Mouse (Mus musculus): ENCODE data around the gene Map7d1. TPM values are rescaled to one million over a fixed set of nuclear protein-coding genes. Genes with fewer than 3 reads are reported as not detected.
A peak's percentile ranks its signal among the peaks of the same experiment; 100 is the strongest.

Map7d1 gene
- total RNA-seq (2015) (18.8 and 21.1 TPM in 2 replicates), total RNA-seq (2017) (35.8 and 39.6 TPM in 2 replicates)

GRCm38 (mm10) chr4:126256131-126256791, at the start of gene Map7d1:
TSS of gene Map7d1 (minus strand) at chr4:126256343.
- peak; percentile 51 for ATAC-seq (replicated peaks; ENCODE audit: poor library complexity)

GRCm38 (mm10) chr4:126305428-126305827, 49.3 kb upstream of the Map7d1 start:
- ATAC-seq (replicated peaks; ENCODE audit: poor library complexity): no peak

GRCm38 (mm10) chr4:126303877-126304276, 47.7 kb upstream of the Map7d1 start:
- ATAC-seq (replicated peaks; ENCODE audit: poor library complexity): 0 out of 2 replicates have a peak, but pooled peaks have one; percentile 42

- no peak for ATAC-seq (replicated peaks; ENCODE audit: poor library complexity)
Measured at GRCm38 (mm10) chr4:126301584-126302309, 45.6 kb upstream of the Map7d1 start.

GRCm38 (mm10) chr4:126300916-126301583, 44.9 kb upstream of the Map7d1 start:
- ATAC-seq (replicated peaks; ENCODE audit: poor library complexity): 0 out of 2 replicates have a peak, but pooled peaks have one; percentile 10

GRCm38 (mm10) chr4:126296617-126297101, 40.5 kb upstream of the Map7d1 start:
- ATAC-seq (replicated peaks; ENCODE audit: poor library complexity): peak; percentile 45

- no peak for ATAC-seq (replicated peaks; ENCODE audit: poor library complexity)
Measured at GRCm38 (mm10) chr4:126295937-126296336, 39.8 kb upstream of the Map7d1 start.

- ATAC-seq (replicated peaks; ENCODE audit: poor library complexity): no peak
Measured at GRCm38 (mm10) chr4:126295152-126295551, 39.0 kb upstream of the Map7d1 start.

- no peak for ATAC-seq (replicated peaks; ENCODE audit: poor library complexity)
Measured at GRCm38 (mm10) chr4:126291196-126291595, 35.1 kb upstream of the Map7d1 start.

GRCm38 (mm10) chr4:126290314-126290713, 34.2 kb upstream of the Map7d1 start:
- no peak for ATAC-seq (replicated peaks; ENCODE audit: poor library complexity)

GRCm38 (mm10) chr4:126288085-126288666, 32.0 kb upstream of the Map7d1 start:
- ATAC-seq (replicated peaks; ENCODE audit: poor library complexity): peak; percentile 24; the same call in 1 of the 2 replicates

- ATAC-seq (replicated peaks; ENCODE audit: poor library complexity): no peak
Measured at GRCm38 (mm10) chr4:126287302-126287995, 31.3 kb upstream of the Map7d1 start.

GRCm38 (mm10) chr4:126286492-126286891, 30.3 kb upstream of the Map7d1 start, which contains the start of gene Col8a2:
TSS of gene Col8a2 (plus strand) at chr4:126286793.
- ATAC-seq (replicated peaks; ENCODE audit: poor library complexity): peak; percentile 59

- no peak for ATAC-seq (replicated peaks; ENCODE audit: poor library complexity)
Measured at GRCm38 (mm10) chr4:126283582-126283981, 27.4 kb upstream of the Map7d1 start.

- ATAC-seq (replicated peaks; ENCODE audit: poor library complexity): no peak
Measured at GRCm38 (mm10) chr4:126281706-126282105, 25.6 kb upstream of the Map7d1 start.

- no peak for ATAC-seq (replicated peaks; ENCODE audit: poor library complexity)
Measured at GRCm38 (mm10) chr4:126278961-126279360, 22.8 kb upstream of the Map7d1 start.

GRCm38 (mm10) chr4:126278565-126278915, 22.4 kb upstream of the Map7d1 start:
- ATAC-seq (replicated peaks; ENCODE audit: poor library complexity): no peak

- ATAC-seq (replicated peaks; ENCODE audit: poor library complexity): peak; percentile 93
Measured at GRCm38 (mm10) chr4:126277906-126278564, 21.9 kb upstream of the Map7d1 start.

GRCm38 (mm10) chr4:126275681-126276131, 19.6 kb upstream of the Map7d1 start:
- ATAC-seq (replicated peaks; ENCODE audit: poor library complexity): no peak

- no peak for ATAC-seq (replicated peaks; ENCODE audit: poor library complexity)
Measured at GRCm38 (mm10) chr4:126275081-126275480, 18.9 kb upstream of the Map7d1 start.

Data from megakaryocyte progenitor cell, adult 5-6 weeks (primary cell).